10 mouse cellular contexts compared by ENCODE assay signal in genomic region chr1:162004518-162004780, GRCm38 (mm10). TPM values are rescaled to one million over a fixed set of nuclear protein-coding genes. Genes with fewer than 3 reads are reported as not detected.
DNase-seq lines count a peak whose midpoint lies in the region; ATAC-seq lines count a peak whose summit lies in the region.
"Had no signal": no experiment of that assay in that cellular context is flagged by ENCODE, and none has a peak within 500 bp of the region (broad histone marks: within the 10 kb centered on the region; RNA-seq: fewer than 3 reads in every experiment).

No protein-coding gene starts in this region.

- no peak overlapping the region for H3K4me2 ChIP-seq in midbrain, embryonic 12.5 days (replicated peaks)
- no peak overlapping the region for H3K4me2 ChIP-seq in midbrain, embryonic 15.5 days
- H3K4me2 ChIP-seq in hindbrain, embryonic 16.5 days (ENCODE audit: low read length): no peak overlapping the region
- peak overlapping the region; percentile 38 for H3K4me2 ChIP-seq in stomach, embryonic 15.5 days

- H3K36me3 ChIP-seq in heart, embryonic 10.5 days: no peaks in the 10 kb centered on the region
- H3K36me3 ChIP-seq in midbrain, embryonic 12.5 days: no peaks in the 10 kb centered on the region
- H3K36me3 ChIP-seq in midbrain, embryonic 15.5 days (replicated peaks): no peaks in the 10 kb centered on the region
- no peaks in the 10 kb centered on the region for H3K36me3 ChIP-seq in hindbrain, embryonic 16.5 days (ENCODE audit: control insufficient read depth, insufficient read depth, low read length)
- H3K36me3 ChIP-seq in stomach, embryonic 15.5 days: no peaks in the 10 kb centered on the region

- intact Hi-C loops in heart, postnatal 25 days (cut with DNase I): no loop called here

- H3K9me3 ChIP-seq in heart, embryonic 10.5 days: no peaks in the 10 kb centered on the region
- no peaks in the 10 kb centered on the region for H3K9me3 ChIP-seq in midbrain, embryonic 12.5 days
- no peaks in the 10 kb centered on the region for H3K9me3 ChIP-seq in midbrain, embryonic 15.5 days
- H3K9me3 ChIP-seq in hindbrain, embryonic 16.5 days (ENCODE audit: control insufficient read depth, low read length): no peaks in the 10 kb centered on the region
- no peaks in the 10 kb centered on the region for H3K9me3 ChIP-seq in stomach, embryonic 15.5 days

- no peak for DNase-seq in heart, embryonic 10.5 days (ENCODE audit: low spot score)
- no peak for DNase-seq in heart, postnatal 25 days (ENCODE audit: low spot score)
- no peak for DNase-seq in ovary, postnatal 10 days (ENCODE audit: low spot score)
- DNase-seq in spleen, adult 12 weeks (ENCODE audit: low spot score): no peak
- DNase-seq: cerebellum, adult 9-10 months had no signal

- H3K4me3 ChIP-seq in heart, embryonic 10.5 days: no peak overlapping the region
- no peak overlapping the region for H3K4me3 ChIP-seq in midbrain, embryonic 12.5 days
- H3K4me3 ChIP-seq in midbrain, embryonic 15.5 days: no peak overlapping the region
- no peak overlapping the region for H3K4me3 ChIP-seq in hindbrain, embryonic 16.5 days (ENCODE audit: low read length)
- H3K4me3 ChIP-seq in stomach, embryonic 15.5 days (replicated peaks): no peak overlapping the region

- H3K27ac ChIP-seq in heart, embryonic 10.5 days: peak overlapping the region; percentile 83
- peak overlapping the region; percentile 47; the same call in 1 of the 2 replicates for H3K27ac ChIP-seq in midbrain, embryonic 12.5 days (replicated peaks)
- H3K27ac ChIP-seq in midbrain, embryonic 15.5 days: no peak overlapping the region
- peak overlapping the region; percentile 33; the same call in 1 of the 2 replicates for H3K27ac ChIP-seq in hindbrain, embryonic 16.5 days (ENCODE audit: low read depth, low read length)
- H3K27ac ChIP-seq in stomach, embryonic 15.5 days: peak overlapping the region; percentile 87

- H3K9ac ChIP-seq in midbrain, embryonic 12.5 days (replicated peaks): no peak overlapping the region
- H3K9ac ChIP-seq in midbrain, embryonic 15.5 days: no peak overlapping the region
- H3K9ac ChIP-seq in hindbrain, embryonic 16.5 days (ENCODE audit: low read depth, low read length): no peak overlapping the region
- no peak overlapping the region for H3K9ac ChIP-seq in stomach, embryonic 15.5 days

- H3K27me3 ChIP-seq in heart, embryonic 10.5 days (ENCODE audit: insufficient read depth, poor library complexity, severe bottlenecking): no peaks in the 10 kb centered on the region
- H3K27me3 ChIP-seq in midbrain, embryonic 12.5 days: no peaks in the 10 kb centered on the region
- no peaks in the 10 kb centered on the region for H3K27me3 ChIP-seq in midbrain, embryonic 15.5 days (replicated peaks)
- no peaks in the 10 kb centered on the region for H3K27me3 ChIP-seq in hindbrain, embryonic 16.5 days (replicated peaks; ENCODE audit: control insufficient read depth, insufficient read depth, low read length)
- no peaks in the 10 kb centered on the region for H3K27me3 ChIP-seq in stomach, embryonic 15.5 days (replicated peaks)

- H3K4me1 ChIP-seq in heart, embryonic 10.5 days: peaks cover 47% of the 10 kb centered on the region
- H3K4me1 ChIP-seq in midbrain, embryonic 12.5 days: peaks cover 26% of the 10 kb centered on the region
- H3K4me1 ChIP-seq in midbrain, embryonic 15.5 days: peaks cover 21% of the 10 kb centered on the region
- peaks cover 8% of the 10 kb centered on the region for H3K4me1 ChIP-seq in hindbrain, embryonic 16.5 days (ENCODE audit: control insufficient read depth, insufficient read depth, low read depth, low read length)
- H3K4me1 ChIP-seq in stomach, embryonic 15.5 days: peaks cover 29% of the 10 kb centered on the region

- no peak for ATAC-seq in midbrain, embryonic 12.5 days (ENCODE audit: low FRiP score, low read depth)
- ATAC-seq in midbrain, embryonic 15.5 days (replicated peaks): no peak
- ATAC-seq in hindbrain, embryonic 16.5 days: no peak
- no peak for ATAC-seq in stomach, embryonic 15.5 days (ENCODE audit: insufficient read depth, low FRiP score, low read depth)

- WGBS in heart, embryonic 10.5 days: 38% methylated on average over 7 of the region's 7 CpGs
- 52% methylated on average over 7 of the region's 7 CpGs for WGBS in midbrain, embryonic 12.5 days
- 48% methylated on average over 7 of the region's 7 CpGs for WGBS in midbrain, embryonic 15.5 days
- 42% methylated on average over 7 of the region's 7 CpGs for WGBS in hindbrain, embryonic 16.5 days
- WGBS in stomach, embryonic 15.5 days: 7% methylated on average over 7 of the region's 7 CpGs

RNA-seq across cellular contexts. Expression of gene 4930558K02Rik, which starts 25.0 kb away (rescaled TPM):
- not detected in 2 replicates for polyA plus RNA-seq in heart, embryonic 10.5 days (2016; fragmentation: Nextera tagmentation; extraction: Ambion mirVana)
- total RNA-seq in heart, postnatal 25 days (2021): not detected
- not detected in 2 replicates for polyA plus RNA-seq in midbrain, embryonic 12.5 days (2016; fragmentation: Nextera tagmentation; extraction: Ambion mirVana)
- 0.22 TPM in 1 of 2 replicates, not detected in the other for polyA plus RNA-seq in midbrain, embryonic 15.5 days (2015; fragmentation: Nextera tagmentation; extraction: Ambion mirVana)
- 0.25 TPM in 1 of 2 replicates, not detected in the other for polyA plus RNA-seq in hindbrain, embryonic 16.5 days (2015; fragmentation: Nextera tagmentation; extraction: Ambion mirVana)
- not detected in 2 replicates for polyA plus RNA-seq in stomach, embryonic 15.5 days (2015; fragmentation: Nextera tagmentation; extraction: Ambion mirVana)
- total RNA-seq: layer of hippocampus, adult 8-10 months had no signal

RNA-seq across cellular contexts. Expression of gene Pigc, which starts 35.5 kb away (rescaled TPM):
- polyA plus RNA-seq in heart, embryonic 10.5 days (2016; fragmentation: Nextera tagmentation; extraction: Ambion mirVana): 24.0 and 29.9 TPM in 2 replicates
- 10 to 100 TPM; 16.5 to 16.9 TPM for total RNA-seq in heart, postnatal 25 days (2021)
- polyA plus RNA-seq in midbrain, embryonic 12.5 days (2016; fragmentation: Nextera tagmentation; extraction: Ambion mirVana): 32.7 and 34.9 TPM in 2 replicates
- polyA plus RNA-seq in midbrain, embryonic 15.5 days (2015; fragmentation: Nextera tagmentation; extraction: Ambion mirVana): 35.1 and 38.2 TPM in 2 replicates
- polyA plus RNA-seq in hindbrain, embryonic 16.5 days (2015; fragmentation: Nextera tagmentation; extraction: Ambion mirVana): 36.2 and 37.1 TPM in 2 replicates
- polyA plus RNA-seq in stomach, embryonic 15.5 days (2015; fragmentation: Nextera tagmentation; extraction: Ambion mirVana): 32.5 and 35.8 TPM in 2 replicates
